Mouse (Mus musculus) ES-E14 (cell line): ENCODE data around the gene Acsl4. TPM values are rescaled to one million over a fixed set of nuclear protein-coding genes. Genes with fewer than 3 reads are reported as not detected.

Experiments used
- DNase-seq: peaks from one replicate; pipeline ENCODE4 v3.0.0-alpha.2; 2013; ENCODE audit warnings: low read depth, low spot score
- H3K27ac ChIP-seq: 2 replicates; pipeline ENCODE4 v1.5.1; 2012; ENCODE audit warnings: low read depth, mild to moderate bottlenecking, low read length, moderate library complexity, mixed read lengths; ENCODE audit not compliant: poor library complexity, insufficient read depth, severe bottlenecking
- H3K36me3 ChIP-seq: 2 replicates; pipeline ENCODE4 v1.6.1; 2012; ENCODE audit warnings: mild to moderate bottlenecking, low read length, moderate library complexity, mixed read lengths; ENCODE audit not compliant: control insufficient read depth, poor library complexity, insufficient read depth, severe bottlenecking
- H3K4me1 ChIP-seq, 2 experiments: fragments of 150-350 bp in 1 of 2; sonication (generic) in 1 of 2; 2 replicates each; pipeline ENCODE4 v1.6.1; 2012; ENCODE audit warnings: low read length in 2 of 2, mild to moderate bottlenecking in 1 of 2, mixed read lengths in 1 of 2; ENCODE audit not compliant: control insufficient read depth in 2 of 2, insufficient read depth in 2 of 2, poor library complexity in 1 of 2
- H3K4me3 ChIP-seq, 2 experiments: fragments of 150-350 bp in 1 of 2; sonication (generic) in 1 of 2; 2 replicates each; pipeline ENCODE4 v1.5.1; 2012; ENCODE audit warnings: low read length in 2 of 2, low read depth in 1 of 2, mild to moderate bottlenecking in 1 of 2, mixed read lengths in 1 of 2; ENCODE audit not compliant: insufficient read depth in 1 of 2, poor library complexity in 1 of 2, severe bottlenecking in 1 of 2
- H3K9ac ChIP-seq: 2 replicates; pipeline ENCODE4 v1.6.1; 2012; ENCODE audit warnings: low read depth, mild to moderate bottlenecking, low read length, mixed read lengths; ENCODE audit not compliant: poor library complexity, insufficient read depth, severe bottlenecking
- H3K9me3 ChIP-seq: fragments of 150-350 bp; sonication (generic); 2 replicates; pipeline ENCODE4 v1.6.1; 2012; ENCODE audit warnings: low read depth, mild to moderate bottlenecking, low read length; ENCODE audit not compliant: control insufficient read depth, insufficient read depth
- CHD2 ChIP-seq: IDR thresholded peaks from 2 replicates; pipeline ENCODE4 v1.6.1; 2014; ENCODE audit warnings: mild to moderate bottlenecking, low read depth, low read length, inconsistent platforms
- HCFC1 ChIP-seq: IDR thresholded peaks from 2 replicates; pipeline ENCODE4 v1.6.1; 2012; ENCODE audit warnings: low read length, inconsistent platforms, borderline replicate concordance; ENCODE audit not compliant: insufficient read depth
- MAFK ChIP-seq: IDR thresholded peaks from 2 replicates; pipeline ENCODE4 v1.6.1; 2014; ENCODE audit warnings: mild to moderate bottlenecking, low read depth, low read length, inconsistent platforms; ENCODE audit not compliant: insufficient read depth
- ZC3H11A ChIP-seq: IDR thresholded peaks from 2 replicates; pipeline ENCODE4 v1.6.1; 2012; ENCODE audit warnings: low read depth, mild to moderate bottlenecking, inconsistent platforms, low read length, borderline replicate concordance
- ZNF384 ChIP-seq: IDR thresholded peaks from 2 replicates; pipeline ENCODE4 v1.6.1; 2012; ENCODE audit warnings: low read depth, low read length, inconsistent platforms
- in situ Hi-C, 2 experiments: fragments of 600-800 bp; cut with MboI; formaldehyde crosslinking; loops; one replicate each; pipeline ENCODE4 v1.15.1; 2025; ENCODE audit warnings: low sequenced_read_pairs in 2 of 2, inconsistent platforms in 1 of 2; ENCODE audit not compliant: unreplicated experiment in 2 of 2
- total RNA-seq: library from RNA; depleted of rRNA; stranded (reverse); fragments of 300-350 nt; gene quantifications from 2 replicates; pipeline ENCODE4 v1.2.3, GENCODE M21; 2012

The Acsl4 gene
- total RNA-seq, 1 experiment, result 28.5 TPM

DNA sequence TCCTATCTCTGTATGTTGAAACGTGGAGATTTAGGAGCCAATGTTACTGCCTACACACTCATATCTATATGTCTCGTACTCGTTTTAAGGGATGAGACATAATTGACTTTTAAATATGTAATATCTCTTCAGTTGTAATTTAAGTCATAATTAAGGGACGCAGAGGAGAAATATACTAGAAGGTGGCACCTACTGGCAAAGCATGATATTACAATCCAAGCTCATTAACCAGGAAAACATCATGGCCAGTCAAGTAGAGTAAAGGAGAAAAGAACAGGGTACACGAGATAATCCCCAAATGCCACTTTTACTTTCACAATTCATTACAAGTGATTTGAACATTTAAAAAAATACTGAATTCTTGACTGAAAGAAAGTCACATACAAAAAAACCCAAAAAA is 31.9 kb downstream of the Acsl4 start:
- no peak overlapping the region for H3K4me3 ChIP-seq
- TF ChIP-seq HCFC1, result no peak
- TF ChIP-seq ZNF384, result no peak
- TF ChIP-seq ZC3H11A, result no peak
- TF ChIP-seq MAFK, result no peak
- TF ChIP-seq CHD2, result no peak

DNA sequence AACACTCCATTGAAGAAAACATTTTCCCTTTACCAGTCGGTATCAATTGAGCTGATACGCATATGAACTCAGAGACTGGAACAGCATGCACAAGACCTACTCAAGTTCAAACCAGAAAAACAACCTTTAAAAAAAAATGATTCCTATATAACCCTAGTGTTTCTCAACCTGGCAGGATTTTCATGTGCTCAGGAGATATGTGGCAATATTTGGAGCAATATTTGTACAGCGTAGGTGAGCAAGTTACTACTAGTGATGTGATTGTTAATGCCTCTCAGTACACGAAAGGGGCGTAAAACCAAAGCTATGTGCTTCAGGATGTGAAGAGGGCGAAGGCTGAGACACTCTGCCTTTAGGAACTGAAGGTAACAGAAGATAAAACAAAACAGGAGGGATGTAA is 54.1 kb downstream of the Acsl4 start:
- peaks cover 2% of the 10 kb centered on the region; the same call in 1 of the 2 replicates for H3K36me3 ChIP-seq
- no peak overlapping the region for H3K9ac ChIP-seq
- no peaks in the 10 kb centered on the region for H3K9me3 ChIP-seq
- in situ Hi-C loops, result no loop called here
- no peaks in the 10 kb centered on the region for H3K4me1 ChIP-seq
- no peak overlapping the region for H3K27ac ChIP-seq
- no peak overlapping the region for H3K4me3 ChIP-seq
- DNase-seq, result no peak
- TF ChIP-seq CHD2 (no peak), HCFC1 (no peak), ZC3H11A (no peak), MAFK (no peak), ZNF384 (no peak)

More for the DNA sequence above, 31.9 kb downstream of the Acsl4 start:
- in situ Hi-C loops, result no loop called here
- Histone ChIP-seq H3K27ac (no peak overlapping the region), H3K36me3 (no peaks in the 10 kb centered on the region), H3K9ac (no peak overlapping the region), H3K4me1 (no peaks in the 10 kb centered on the region), H3K9me3 (no peaks in the 10 kb centered on the region)
- DNase-seq, result no peak

- Histone ChIP-seq H3K4me3 (no peak overlapping the region), H3K27ac (no peak overlapping the region), H3K9me3 (no peaks in the 10 kb centered on the region), H3K36me3 (peaks cover 2% of the 10 kb centered on the region; the same call in 1 of the 2 replicates), H3K9ac (no peak overlapping the region), H3K4me1 (no peaks in the 10 kb centered on the region)
- no peak for DNase-seq
- in situ Hi-C loops, result no loop called here
- no peak for TF ChIP-seq ZC3H11A
- no peak for TF ChIP-seq MAFK
- TF ChIP-seq HCFC1, result no peak
- TF ChIP-seq ZNF384, result no peak
- TF ChIP-seq CHD2, result no peak
Measured at GRCm38 (mm10) chrX:142335502-142335901, 54.8 kb downstream of the Acsl4 start.

DNA sequence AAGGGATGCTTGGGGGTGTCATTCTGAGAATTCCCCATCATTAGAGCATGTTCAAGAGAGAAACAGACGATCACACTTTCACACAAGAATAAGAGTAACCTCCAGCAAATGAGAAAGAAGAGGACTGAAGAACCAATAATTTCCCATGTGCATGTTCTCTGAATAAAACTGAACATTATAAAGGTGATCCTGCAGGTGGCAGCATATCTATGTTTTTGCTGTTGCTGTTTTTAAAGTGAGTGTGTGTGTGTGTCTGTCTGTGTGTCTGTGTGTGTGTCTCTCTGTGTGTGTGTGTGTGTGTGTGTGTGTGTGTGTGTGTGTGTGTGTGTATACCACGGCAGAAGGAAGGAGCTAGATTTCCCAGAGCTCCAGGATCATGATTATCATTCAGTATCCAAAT is 64.6 kb downstream of the Acsl4 start:
- Histone ChIP-seq H3K36me3 (no peaks in the 10 kb centered on the region), H3K9ac (no peak overlapping the region), H3K4me1 (no peaks in the 10 kb centered on the region), H3K4me3 (no peak overlapping the region), H3K27ac (no peak overlapping the region), H3K9me3 (no peaks in the 10 kb centered on the region)
- TF ChIP-seq ZNF384 (no peak), HCFC1 (no peak), ZC3H11A (no peak), MAFK (no peak), CHD2 (no peak)
- in situ Hi-C loops, result no loop called here
- no peak for DNase-seq

DNA sequence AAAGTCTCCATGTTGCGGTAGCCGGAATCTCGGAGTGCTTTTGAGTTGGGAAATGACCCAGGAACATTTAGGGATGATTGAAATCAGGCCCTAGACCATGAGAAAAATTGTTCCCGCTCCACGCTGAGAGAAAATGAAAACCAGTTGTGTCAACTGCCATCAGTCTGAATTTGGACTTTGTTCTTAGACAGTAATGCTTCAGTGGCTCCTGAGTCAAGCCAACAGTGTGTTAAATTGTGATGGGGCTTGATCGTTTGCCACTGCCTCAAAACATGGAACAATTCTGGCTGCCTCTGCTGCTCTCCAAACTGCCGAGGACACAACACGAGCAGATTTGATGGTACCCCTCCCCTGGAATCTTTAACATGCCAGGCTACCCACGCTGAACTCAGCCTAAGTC is 74.2 kb downstream of the Acsl4 start:
- no peaks in the 10 kb centered on the region for H3K36me3 ChIP-seq
- H3K9ac ChIP-seq, result no peak overlapping the region
- TF ChIP-seq ZNF384 (no peak), HCFC1 (no peak), MAFK (no peak), CHD2 (no peak), ZC3H11A (no peak)
- no peak overlapping the region for H3K4me3 ChIP-seq
- H3K4me1 ChIP-seq, result no peaks in the 10 kb centered on the region
- DNase-seq, result no peak
- in situ Hi-C loops, result loop anchor here (10.0 to 25.0 kb wide), 2 partner anchors 104 to 111 kb away; no protein-coding TSS in a partner anchor
- H3K27ac ChIP-seq, result no peak overlapping the region
- no peaks in the 10 kb centered on the region for H3K9me3 ChIP-seq
